8 mouse cellular contexts compared by ENCODE assay signal in genomic region chr16:4726528-4727128, GRCm38 (mm10). TPM values are rescaled to one million over a fixed set of nuclear protein-coding genes. Genes with fewer than 3 reads are reported as not detected.
DNase-seq lines count a peak whose midpoint lies in the region; ATAC-seq and TF ChIP-seq lines count a peak whose summit lies in the region.

No protein-coding gene starts in this region.

- WGBS in heart, embryonic 13.5 days: 1% methylated on average over 40 of the region's 40 CpGs
- under 1% methylated on average over 40 of the region's 40 CpGs for WGBS in limb, embryonic 11.5 days
- under 1% methylated on average over 40 of the region's 40 CpGs for WGBS in midbrain, embryonic 16.5 days

- intact Hi-C loops in left cerebral cortex, postnatal 14 days (cut with DNase I): no loop called here

- peaks cover 33% of the 10 kb centered on the region for H3K79me3 ChIP-seq in C2C12 (ENCODE audit: low read depth)

- peak overlapping the region; percentile 97 for H3K9ac ChIP-seq in heart, embryonic 13.5 days
- peak overlapping the region; percentile 82 for H3K9ac ChIP-seq in limb, embryonic 11.5 days (ENCODE audit: low read length)
- H3K9ac ChIP-seq in midbrain, embryonic 16.5 days (ENCODE audit: low read depth, low read length): peak overlapping the region; percentile 95

- H3K4me2 ChIP-seq in heart, embryonic 13.5 days: peak overlapping the region; percentile 92
- H3K4me2 ChIP-seq in limb, embryonic 11.5 days (ENCODE audit: low read depth, severe bottlenecking): peak overlapping the region; percentile 85
- H3K4me2 ChIP-seq in midbrain, embryonic 16.5 days (ENCODE audit: low read length): peak overlapping the region; percentile 72

- H3K27ac ChIP-seq in heart, embryonic 13.5 days (replicated peaks): peak overlapping the region; percentile 94
- peak overlapping the region; percentile 69 for H3K27ac ChIP-seq in limb, embryonic 11.5 days (replicated peaks; ENCODE audit: low read depth, low read length)
- H3K27ac ChIP-seq in midbrain, embryonic 16.5 days (ENCODE audit: low read length): peak overlapping the region; percentile 84

- peaks cover 53% of the 10 kb centered on the region for H3K79me2 ChIP-seq in C2C12 (ENCODE audit: control insufficient read depth, insufficient read depth)

- no peak for DNase-seq in heart, postnatal 4 days
- peak; percentile 19 to 66 for DNase-seq in adrenal gland, postnatal 36 days
- peak; percentile 24 for DNase-seq in forelimb bud, embryonic 11.5 days (ENCODE audit: low read depth, low spot score)
- no peak for DNase-seq in limb, embryonic 11.5 days (ENCODE audit: low spot score)
- DNase-seq in left cerebral cortex, postnatal 14 days (ENCODE audit: low spot score in 2 of 2): no peak

- peaks cover 35% of the 10 kb centered on the region for H3K4me1 ChIP-seq in heart, embryonic 13.5 days
- peaks cover 4% of the 10 kb centered on the region for H3K4me1 ChIP-seq in limb, embryonic 11.5 days (ENCODE audit: control insufficient read depth, insufficient read depth, low read length)
- peaks cover 13% of the 10 kb centered on the region for H3K4me1 ChIP-seq in midbrain, embryonic 16.5 days (ENCODE audit: control insufficient read depth, insufficient read depth, low read length)

- ATAC-seq in heart, embryonic 13.5 days (ENCODE audit: extremely low read depth, insufficient number of reproducible peaks, low FRiP score, low TSS enrichment): peak; percentile 50
- peak; percentile 9 for ATAC-seq in limb, embryonic 11.5 days (ENCODE audit: insufficient number of reproducible peaks, low FRiP score, low TSS enrichment, low read depth)
- peak; percentile 67 for ATAC-seq in midbrain, embryonic 16.5 days

- H3K4me3 ChIP-seq in heart, embryonic 13.5 days: peak overlapping the region; percentile 92
- H3K4me3 ChIP-seq in C2C12 (ENCODE audit: insufficient read depth, poor library complexity, severe bottlenecking): peak overlapping the region; percentile 75
- peak overlapping the region; percentile 82 for H3K4me3 ChIP-seq in limb, embryonic 11.5 days (ENCODE audit: low read depth, low read length)
- H3K4me3 ChIP-seq in midbrain, embryonic 16.5 days (ENCODE audit: low read depth, low read length): peak overlapping the region; percentile 88

- peak overlapping the region; percentile 84 for H3ac ChIP-seq in C2C12 (ENCODE audit: control insufficient read depth, insufficient read length, low read depth)

- H3K36me3 ChIP-seq in heart, embryonic 13.5 days: 0 out of 2 replicates have a peak, but pooled peaks cover 4% of the 10 kb centered on the region
- H3K36me3 ChIP-seq in C2C12 (ENCODE audit: control insufficient read depth, insufficient read depth): no peaks in the 10 kb centered on the region
- H3K36me3 ChIP-seq in limb, embryonic 11.5 days (ENCODE audit: control insufficient read depth, insufficient read depth, low read length): no peaks in the 10 kb centered on the region
- H3K36me3 ChIP-seq in midbrain, embryonic 16.5 days (ENCODE audit: control insufficient read depth, insufficient read depth, low read length): no peaks in the 10 kb centered on the region

- H3K9me3 ChIP-seq in heart, embryonic 13.5 days: no peaks in the 10 kb centered on the region
- H3K9me3 ChIP-seq in limb, embryonic 11.5 days (ENCODE audit: control insufficient read depth, low read length): no peaks in the 10 kb centered on the region
- no peaks in the 10 kb centered on the region for H3K9me3 ChIP-seq in midbrain, embryonic 16.5 days (replicated peaks; ENCODE audit: control insufficient read depth, low read length, poor library complexity, severe bottlenecking)

- H3K27me3 ChIP-seq in heart, embryonic 13.5 days (replicated peaks): no peaks in the 10 kb centered on the region
- H3K27me3 ChIP-seq in C2C12 (ENCODE audit: control insufficient read depth, insufficient read depth, insufficient read length): no peaks in the 10 kb centered on the region
- no peaks in the 10 kb centered on the region for H3K27me3 ChIP-seq in limb, embryonic 11.5 days (ENCODE audit: control insufficient read depth, insufficient read depth, low read length)
- no peaks in the 10 kb centered on the region for H3K27me3 ChIP-seq in midbrain, embryonic 16.5 days (ENCODE audit: control insufficient read depth, insufficient read depth, low read depth, low read length)

- no peak for TF ChIP-seq CTCF in C2C12 (IDR thresholded peaks at IDR 0.05; ENCODE audit: control insufficient read depth, insufficient read depth, insufficient read length)

TF ChIP-seq in C2C12, 6 proteins besides CTCF, POLR2A, EP300 and RAD21:
- TF ChIP-seq CEBPB (IDR thresholded peaks at IDR 0.05; ENCODE audit: low read depth): no peak
- no peak for TF ChIP-seq FOSL1 (IDR thresholded peaks at IDR 0.05; ENCODE audit: insufficient read depth, low read length, poor library complexity, severe bottlenecking)
- no peak for TF ChIP-seq MYOG (IDR thresholded peaks at IDR 0.05; ENCODE audit: control insufficient read depth, extremely low read depth, insufficient read length)
- no peak for TF ChIP-seq MYOD1 (IDR thresholded peaks at IDR 0.05; ENCODE audit: control insufficient read depth, insufficient read length, low read depth)
- TF ChIP-seq MAX (IDR thresholded peaks at IDR 0.05): no peak
- no peak for TF ChIP-seq USF1 (IDR thresholded peaks at IDR 0.05; ENCODE audit: low read depth)
TF ChIP-seq in C2C12: peak in this region for 0.

RNA-seq across cellular contexts. Expression of gene Hmox2, which starts 0.5 kb away (rescaled TPM):
- 92.8 and 96.0 TPM in 2 replicates for polyA plus RNA-seq in heart, embryonic 13.5 days (2015; fragmentation: Nextera tagmentation; extraction: Ambion mirVana)
- total RNA-seq in heart, postnatal 4 days (2021): 10 to 100 TPM; 67.4 to 75.9 TPM
- 42.6 TPM for polyA plus RNA-seq in C2C12 (2012; fragmentation: generic; extraction: Trizol)
- total RNA-seq in adrenal gland, postnatal 36 days (2021): 100 to 1,000 TPM in 1 of 2 experiments, 10 to 100 TPM in 1; 57.3 to 106 TPM
- polyA plus RNA-seq in limb, embryonic 11.5 days (2014; fragmentation: Nextera tagmentation; extraction: Ambion mirVana): 103 and 111 TPM in 2 replicates
- 92.7 and 102 TPM in 2 replicates for polyA plus RNA-seq in midbrain, embryonic 16.5 days (2015; fragmentation: Nextera tagmentation; extraction: Ambion mirVana)
- 10 to 100 TPM; 73.2 to 76.1 TPM for total RNA-seq in left cerebral cortex, postnatal 14 days (2021)

RNA-seq across cellular contexts. Expression of gene Nmral1, which starts 7.5 kb away (rescaled TPM):
- 37.2 and 38.6 TPM in 2 replicates for polyA plus RNA-seq in heart, embryonic 13.5 days (2015; fragmentation: Nextera tagmentation; extraction: Ambion mirVana)
- 10 to 100 TPM; 15.2 to 15.5 TPM for total RNA-seq in heart, postnatal 4 days (2021)
- polyA plus RNA-seq in C2C12 (2012; fragmentation: generic; extraction: Trizol): 45.1 TPM
- total RNA-seq in adrenal gland, postnatal 36 days (2021): 1 to 10 TPM; 3.9 to 4.0 TPM
- 249 and 258 TPM in 2 replicates for polyA plus RNA-seq in limb, embryonic 11.5 days (2014; fragmentation: Nextera tagmentation; extraction: Ambion mirVana)
- polyA plus RNA-seq in midbrain, embryonic 16.5 days (2015; fragmentation: Nextera tagmentation; extraction: Ambion mirVana): 65.9 and 76.5 TPM in 2 replicates
- 1 to 10 TPM; 8.3 to 10.0 TPM for total RNA-seq in left cerebral cortex, postnatal 14 days (2021)

RNA-seq across cellular contexts. Expression of gene Coro7, which starts 47.1 kb away (rescaled TPM):
- 15.2 and 16.9 TPM in 2 replicates for polyA plus RNA-seq in heart, embryonic 13.5 days (2015; fragmentation: Nextera tagmentation; extraction: Ambion mirVana)
- 10 to 100 TPM; 24.1 to 26.5 TPM for total RNA-seq in heart, postnatal 4 days (2021)
- polyA plus RNA-seq in C2C12 (2012; fragmentation: generic; extraction: Trizol): 6.0 TPM
- total RNA-seq in adrenal gland, postnatal 36 days (2021): 10 to 100 TPM; 24.6 to 25.1 TPM
- 13.1 and 15.7 TPM in 2 replicates for polyA plus RNA-seq in limb, embryonic 11.5 days (2014; fragmentation: Nextera tagmentation; extraction: Ambion mirVana)
- 32.6 and 36.4 TPM in 2 replicates for polyA plus RNA-seq in midbrain, embryonic 16.5 days (2015; fragmentation: Nextera tagmentation; extraction: Ambion mirVana)
- 10 to 100 TPM; 81.1 to 93.9 TPM for total RNA-seq in left cerebral cortex, postnatal 14 days (2021)

Comparison
In these comparisons a context has a peak if more than half of its experiments do, and no peak if none do; other contexts are left out.
1. ATAC-seq: peak in every context shown above with its lines; median percentile 67 in midbrain, embryonic 16.5 days; 50 in heart, embryonic 13.5 days; 9 in limb, embryonic 11.5 days.
2. DNase-seq: peak in adrenal gland, postnatal 36 days (2 of 2) and forelimb bud, embryonic 11.5 days (single experiment); none in heart, postnatal 4 days (single experiment), limb, embryonic 11.5 days (single experiment) and left cerebral cortex, postnatal 14 days (0 of 2).
3. Peak in every context shown above with its lines, with median percentiles within 50 percentile points of each other: H3K27ac ChIP-seq, H3K4me2 ChIP-seq, H3K4me3 ChIP-seq and H3K9ac ChIP-seq.